In genomic region chr13:51816559-51817041, GRCm38 (mm10) we compare ENCODE assay signal across 7 mouse cellular contexts. TPM values are rescaled to one million over a fixed set of nuclear protein-coding genes. Genes with fewer than 3 reads are reported as not detected.
DNase-seq lines count a peak whose midpoint lies in the region; ATAC-seq and TF ChIP-seq lines count a peak whose summit lies in the region.

No protein-coding gene starts in this region.

- no peak for TF ChIP-seq EP300 in lung, postnatal 0 days (IDR thresholded peaks at IDR 0.05)

- H3K4me2 ChIP-seq in lung, postnatal 0 days (replicated peaks; ENCODE audit: low read depth, low read length): no peak overlapping the region
- H3K4me2 ChIP-seq in embryonic facial prominence, embryonic 15.5 days (replicated peaks): no peak overlapping the region
- H3K4me2 ChIP-seq in intestine, embryonic 15.5 days (replicated peaks): no peak overlapping the region
- H3K4me2 ChIP-seq in midbrain, postnatal 0 days (ENCODE audit: low read depth, low read length, poor library complexity, severe bottlenecking): no peak overlapping the region

- peak overlapping the region; percentile 34; the same call in 1 of the 2 replicates for H3K27ac ChIP-seq in lung, postnatal 0 days (ENCODE audit: low read length)
- peak overlapping the region; percentile 70 for H3K27ac ChIP-seq in embryonic facial prominence, embryonic 15.5 days (replicated peaks)
- peak overlapping the region; percentile 5 for H3K27ac ChIP-seq in intestine, embryonic 15.5 days
- H3K27ac ChIP-seq in midbrain, postnatal 0 days (ENCODE audit: low read depth, low read length): peak overlapping the region; percentile 43; the same call in 1 of the 2 replicates

- 52% methylated on average over 5 of the region's 5 CpGs for WGBS in lung, postnatal 0 days
- 39% methylated on average over 5 of the region's 5 CpGs for WGBS in embryonic facial prominence, embryonic 15.5 days
- 48% methylated on average over 5 of the region's 5 CpGs for WGBS in intestine, embryonic 15.5 days
- WGBS in midbrain, postnatal 0 days: 68% methylated on average over 5 of the region's 5 CpGs

- H3K4me3 ChIP-seq in lung, postnatal 0 days (ENCODE audit: low read depth, low read length): no peak overlapping the region
- no peak overlapping the region for H3K4me3 ChIP-seq in embryonic facial prominence, embryonic 15.5 days (replicated peaks)
- no peak overlapping the region for H3K4me3 ChIP-seq in intestine, embryonic 15.5 days (replicated peaks)
- no peak overlapping the region for H3K4me3 ChIP-seq in midbrain, postnatal 0 days (ENCODE audit: low read depth, low read length)

- no peak for TF ChIP-seq CTCF in lung, postnatal 0 days (IDR thresholded peaks at IDR 0.05)
- TF ChIP-seq CTCF in midbrain, postnatal 0 days (IDR thresholded peaks at IDR 0.05): no peak

- DNase-seq in lung, postnatal 0 days (ENCODE audit: low spot score): no peak
- no peak for DNase-seq in lung, postnatal 25 days (ENCODE audit: low spot score)
- peak; percentile 62 for DNase-seq in midbrain, postnatal 0 days (ENCODE audit: low spot score)
- DNase-seq in spleen, postnatal 36 days (ENCODE audit: low spot score in 2 of 2): no peak
- DNase-seq in urinary bladder, postnatal 10 days (ENCODE audit: low spot score): no peak

- H3K36me3 ChIP-seq in lung, postnatal 0 days (ENCODE audit: insufficient read depth, low read length): no peaks in the 10 kb centered on the region
- no peaks in the 10 kb centered on the region for H3K36me3 ChIP-seq in embryonic facial prominence, embryonic 15.5 days
- H3K36me3 ChIP-seq in intestine, embryonic 15.5 days: no peaks in the 10 kb centered on the region
- H3K36me3 ChIP-seq in midbrain, postnatal 0 days (ENCODE audit: insufficient read depth, low read length): no peaks in the 10 kb centered on the region

- H3K9me3 ChIP-seq in lung, postnatal 0 days (ENCODE audit: low read length): no peaks in the 10 kb centered on the region
- H3K9me3 ChIP-seq in embryonic facial prominence, embryonic 15.5 days (replicated peaks): no peaks in the 10 kb centered on the region
- H3K9me3 ChIP-seq in intestine, embryonic 15.5 days: no peaks in the 10 kb centered on the region
- no peaks in the 10 kb centered on the region for H3K9me3 ChIP-seq in midbrain, postnatal 0 days (ENCODE audit: low read length)

- H3K4me1 ChIP-seq in lung, postnatal 0 days (ENCODE audit: insufficient read depth, low read depth, low read length): no peaks in the 10 kb centered on the region
- peaks cover 22% of the 10 kb centered on the region for H3K4me1 ChIP-seq in embryonic facial prominence, embryonic 15.5 days
- peaks cover 17% of the 10 kb centered on the region for H3K4me1 ChIP-seq in intestine, embryonic 15.5 days (replicated peaks)
- peaks cover 11% of the 10 kb centered on the region for H3K4me1 ChIP-seq in midbrain, postnatal 0 days (ENCODE audit: insufficient read depth, low read length)

- H3K27me3 ChIP-seq in lung, postnatal 0 days (replicated peaks; ENCODE audit: insufficient read depth, low read length): no peaks in the 10 kb centered on the region
- H3K27me3 ChIP-seq in embryonic facial prominence, embryonic 15.5 days: no peaks in the 10 kb centered on the region
- H3K27me3 ChIP-seq in intestine, embryonic 15.5 days (replicated peaks): no peaks in the 10 kb centered on the region
- H3K27me3 ChIP-seq in midbrain, postnatal 0 days (ENCODE audit: insufficient read depth, low read length): no peaks in the 10 kb centered on the region

- ATAC-seq in lung, postnatal 0 days: peak; percentile 67
- ATAC-seq in embryonic facial prominence, embryonic 15.5 days (ENCODE audit: insufficient number of reproducible peaks, low FRiP score, low TSS enrichment, low read depth): peak; percentile 58; the same call in 1 of the 2 replicates
- 0 out of 2 replicates have a peak, but pooled peaks have one; percentile 46 for ATAC-seq in intestine, embryonic 15.5 days
- peak; percentile 14; the same call in 1 of the 2 replicates for ATAC-seq in midbrain, postnatal 0 days (ENCODE audit: low FRiP score)

- H3K9ac ChIP-seq in lung, postnatal 0 days (replicated peaks; ENCODE audit: low read depth): no peak overlapping the region
- no peak overlapping the region for H3K9ac ChIP-seq in embryonic facial prominence, embryonic 15.5 days
- no peak overlapping the region for H3K9ac ChIP-seq in intestine, embryonic 15.5 days
- no peak overlapping the region for H3K9ac ChIP-seq in midbrain, postnatal 0 days (replicated peaks; ENCODE audit: low read length, poor library complexity, severe bottlenecking)

RNA-seq across cellular contexts. Expression of gene Sema4d, which starts 23.1 kb away (rescaled TPM):
- polyA plus RNA-seq in lung, postnatal 0 days (2015; fragmentation: Nextera tagmentation; extraction: Ambion mirVana): 4.9 and 5.7 TPM in 2 replicates
- 9.4 and 11.1 TPM in 2 replicates for polyA plus RNA-seq in embryonic facial prominence, embryonic 15.5 days (2015; fragmentation: Nextera tagmentation; extraction: Ambion mirVana)
- polyA plus RNA-seq in intestine, embryonic 15.5 days (2015; fragmentation: Nextera tagmentation; extraction: Ambion mirVana): 6.2 and 7.0 TPM in 2 replicates
- total RNA-seq in midbrain, postnatal 0 days (2014; rRNA removed): 19.3 and 19.8 TPM in 2 replicates
- 13.6 and 13.7 TPM in 2 replicates for polyA plus RNA-seq in midbrain, postnatal 0 days (2015; fragmentation: Nextera tagmentation; extraction: Ambion mirVana)

RNA-seq across cellular contexts. Expression of gene Gadd45g, which starts 29.9 kb away (rescaled TPM):
- 54.7 and 83.4 TPM in 2 replicates for polyA plus RNA-seq in lung, postnatal 0 days (2015; fragmentation: Nextera tagmentation; extraction: Ambion mirVana)
- 79.3 and 88.7 TPM in 2 replicates for polyA plus RNA-seq in embryonic facial prominence, embryonic 15.5 days (2015; fragmentation: Nextera tagmentation; extraction: Ambion mirVana)
- 35.4 and 36.3 TPM in 2 replicates for polyA plus RNA-seq in intestine, embryonic 15.5 days (2015; fragmentation: Nextera tagmentation; extraction: Ambion mirVana)
- 7.3 and 10.3 TPM in 2 replicates for total RNA-seq in midbrain, postnatal 0 days (2014; rRNA removed)
- 20.4 and 23.3 TPM in 2 replicates for polyA plus RNA-seq in midbrain, postnatal 0 days (2015; fragmentation: Nextera tagmentation; extraction: Ambion mirVana)

Comparison
In these comparisons a context has a peak if more than half of its experiments do, and no peak if none do; other contexts are left out.
1. ATAC-seq: peak in every context shown above with its lines; median percentile 67 in lung, postnatal 0 days; 58 in embryonic facial prominence, embryonic 15.5 days; 46 in intestine, embryonic 15.5 days; 14 in midbrain, postnatal 0 days.
2. H3K27ac ChIP-seq: peak in every context shown above with its lines; median percentile 70 in embryonic facial prominence, embryonic 15.5 days; 43 in midbrain, postnatal 0 days; 34 in lung, postnatal 0 days; 5 in intestine, embryonic 15.5 days.